Mouse (Mus musculus): ENCODE measurements around the gene Tet2. TPM values are rescaled to one million over a fixed set of nuclear protein-coding genes. Genes with fewer than 3 reads are reported as not detected.

The Tet2 gene
- 45.3 TPM for polyA plus RNA-seq (2017; shearing (Covaris generic))

GRCm38 (mm10) chr3:133544551-133545303 is at the start of gene Tet2:
TSS of gene Tet2 (minus strand) at chr3:133545139.

Other genes starting within 250 kb of the Tet2 start
- gene Ppa2, start 235.0 kb downstream of the Tet2 start, polyA plus RNA-seq (2017; shearing (Covaris generic)): 22.7 TPM

Measured in activated CD4-positive, CD25-positive, alpha-beta regulatory T cell, adult 9 weeks (primary cell).